Mouse (Mus musculus): Measurements from ENCODE around the gene Cd36. TPM values are rescaled to one million over a fixed set of nuclear protein-coding genes. Genes with fewer than 3 reads are reported as not detected.

Cd36 gene
- polyA plus RNA-seq, 1 experiment from 2014 or later: 11.9 TPM

DNA sequence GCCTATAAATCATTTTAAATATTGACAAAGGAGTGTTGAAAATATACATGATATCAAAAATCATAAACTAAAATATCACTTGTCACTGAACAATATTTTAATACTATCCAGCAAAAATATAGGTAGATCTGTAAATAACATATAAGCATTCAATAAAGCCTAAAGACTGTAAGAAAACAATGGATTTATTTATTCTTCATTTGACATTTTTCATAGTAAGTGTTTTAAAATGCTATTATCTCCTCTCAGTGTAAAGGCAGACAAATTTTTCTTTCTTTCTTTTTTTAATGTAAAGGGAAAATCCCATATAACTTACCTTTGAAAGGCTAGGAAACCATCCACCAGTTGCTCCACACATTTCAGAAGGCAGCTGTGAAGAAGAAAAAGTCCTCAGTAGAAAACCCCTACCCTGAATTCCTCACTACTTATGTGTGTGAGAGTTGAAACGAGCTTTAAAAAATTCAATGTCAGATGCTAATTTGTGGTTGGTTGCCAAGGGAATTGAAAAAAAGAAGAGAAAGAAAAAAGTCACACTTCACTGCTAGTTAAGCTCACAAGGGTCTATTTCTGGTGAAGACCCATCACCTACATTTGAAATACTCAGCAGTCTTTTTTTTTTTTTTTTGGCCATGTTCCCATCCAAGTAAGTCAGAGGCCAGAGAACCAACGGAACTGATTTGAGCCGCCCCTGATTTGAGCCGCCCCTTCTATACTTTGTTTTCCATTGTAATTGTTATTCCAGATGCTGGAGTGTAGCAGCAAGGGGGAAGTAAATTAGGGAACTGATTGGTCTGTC, 53.1 kb downstream of the Cd36 start:
- no peaks in the 10 kb centered on the region for H3K27me3 ChIP-seq (replicated peaks; ENCODE audit: control insufficient read depth, insufficient read depth, low read length)
- no peak overlapping the region for H3K4me3 ChIP-seq (ENCODE audit: low read depth, low read length)
- H3K4me2 ChIP-seq: no peak overlapping the region
- H3K36me3 ChIP-seq (ENCODE audit: control insufficient read depth, insufficient read depth, low read length): no peaks in the 10 kb centered on the region
- ATAC-seq (replicated peaks; ENCODE audit: low FRiP score): no peak
- no peaks in the 10 kb centered on the region for H3K9me3 ChIP-seq (ENCODE audit: control insufficient read depth, low read length)
- WGBS: 54% methylated on average over 4 of the region's 4 CpGs
- H3K9ac ChIP-seq (ENCODE audit: low read depth, low read length): no peak overlapping the region
- DNase-seq (ENCODE audit: low spot score): no peak
- H3K27ac ChIP-seq (ENCODE audit: low read depth, low read length): no peak overlapping the region
- no peaks in the 10 kb centered on the region for H3K4me1 ChIP-seq (replicated peaks; ENCODE audit: control insufficient read depth, insufficient read depth, low read length)

DNA sequence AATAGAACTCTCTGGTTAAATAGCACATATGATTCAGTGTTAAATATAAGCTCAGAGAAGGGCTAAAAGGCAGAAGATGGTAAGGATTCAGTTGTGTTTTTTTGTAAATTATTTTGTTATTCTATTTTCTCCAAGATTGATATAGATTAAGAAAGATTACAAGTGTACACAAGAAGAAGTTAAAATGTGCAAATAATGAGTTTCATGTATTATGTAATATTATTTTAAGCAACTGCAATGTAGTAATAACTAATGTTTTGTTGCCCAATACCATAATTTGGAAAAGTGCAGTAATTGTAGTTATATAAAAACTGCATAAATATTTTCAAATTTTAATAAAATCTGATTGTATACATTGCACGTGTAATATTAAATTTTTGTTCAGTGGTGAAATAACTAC, 54.8 kb downstream of the Cd36 start:
- no peaks in the 10 kb centered on the region for H3K9me3 ChIP-seq (ENCODE audit: control insufficient read depth, low read length)

DNA sequence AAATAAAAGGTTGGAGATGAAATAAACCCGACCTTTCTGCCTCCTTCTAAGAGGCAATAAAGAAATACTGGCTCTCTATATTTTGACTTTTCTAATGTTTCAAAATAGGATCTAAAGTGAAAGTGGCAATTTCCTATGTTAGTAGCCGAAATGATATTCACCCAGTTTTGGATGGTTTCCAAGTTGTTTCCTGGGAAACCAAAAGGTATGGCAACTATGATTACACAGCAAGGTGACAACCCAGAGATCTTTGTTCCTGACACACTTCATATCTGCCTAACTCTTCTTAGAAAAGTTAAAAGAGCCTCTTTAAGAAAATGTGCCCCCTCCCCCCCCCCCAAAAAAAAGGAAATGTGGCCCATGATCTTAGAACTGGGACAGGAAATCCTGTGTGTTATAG, 58.1 kb downstream of the Cd36 start:
- no peaks in the 10 kb centered on the region for H3K9me3 ChIP-seq (ENCODE audit: control insufficient read depth, low read length)
- ATAC-seq (replicated peaks; ENCODE audit: low FRiP score) (no peak), DNase-seq (ENCODE audit: low spot score) (no peak)
- no peak overlapping the region for H3K9ac ChIP-seq (ENCODE audit: low read depth, low read length)
- H3K4me1 ChIP-seq (replicated peaks; ENCODE audit: control insufficient read depth, insufficient read depth, low read length): no peaks in the 10 kb centered on the region
- no peak overlapping the region for H3K4me2 ChIP-seq
- no peaks in the 10 kb centered on the region for H3K27me3 ChIP-seq (replicated peaks; ENCODE audit: control insufficient read depth, insufficient read depth, low read length)
- no peaks in the 10 kb centered on the region for H3K36me3 ChIP-seq (ENCODE audit: control insufficient read depth, insufficient read depth, low read length)
- H3K27ac ChIP-seq (ENCODE audit: low read depth, low read length): no peak overlapping the region
- 68% methylated on average over 2 of the region's 2 CpGs for WGBS
- no peak overlapping the region for H3K4me3 ChIP-seq (ENCODE audit: low read depth, low read length)

More for the DNA sequence above, 54.8 kb downstream of the Cd36 start:
- Histone ChIP-seq H3K4me2 (no peak overlapping the region), H3K27ac (ENCODE audit: low read depth, low read length) (no peak overlapping the region), H3K4me1 (replicated peaks; ENCODE audit: control insufficient read depth, insufficient read depth, low read length) (no peaks in the 10 kb centered on the region), H3K4me3 (ENCODE audit: low read depth, low read length) (no peak overlapping the region), H3K36me3 (ENCODE audit: control insufficient read depth, insufficient read depth, low read length) (no peaks in the 10 kb centered on the region), H3K9ac (ENCODE audit: low read depth, low read length) (no peak overlapping the region), H3K27me3 (replicated peaks; ENCODE audit: control insufficient read depth, insufficient read depth, low read length) (no peaks in the 10 kb centered on the region)
- WGBS: 85% methylated on average over 1 of the region's 1 CpGs
- ATAC-seq (replicated peaks; ENCODE audit: low FRiP score) (no peak), DNase-seq (ENCODE audit: low spot score) (no peak)

DNA sequence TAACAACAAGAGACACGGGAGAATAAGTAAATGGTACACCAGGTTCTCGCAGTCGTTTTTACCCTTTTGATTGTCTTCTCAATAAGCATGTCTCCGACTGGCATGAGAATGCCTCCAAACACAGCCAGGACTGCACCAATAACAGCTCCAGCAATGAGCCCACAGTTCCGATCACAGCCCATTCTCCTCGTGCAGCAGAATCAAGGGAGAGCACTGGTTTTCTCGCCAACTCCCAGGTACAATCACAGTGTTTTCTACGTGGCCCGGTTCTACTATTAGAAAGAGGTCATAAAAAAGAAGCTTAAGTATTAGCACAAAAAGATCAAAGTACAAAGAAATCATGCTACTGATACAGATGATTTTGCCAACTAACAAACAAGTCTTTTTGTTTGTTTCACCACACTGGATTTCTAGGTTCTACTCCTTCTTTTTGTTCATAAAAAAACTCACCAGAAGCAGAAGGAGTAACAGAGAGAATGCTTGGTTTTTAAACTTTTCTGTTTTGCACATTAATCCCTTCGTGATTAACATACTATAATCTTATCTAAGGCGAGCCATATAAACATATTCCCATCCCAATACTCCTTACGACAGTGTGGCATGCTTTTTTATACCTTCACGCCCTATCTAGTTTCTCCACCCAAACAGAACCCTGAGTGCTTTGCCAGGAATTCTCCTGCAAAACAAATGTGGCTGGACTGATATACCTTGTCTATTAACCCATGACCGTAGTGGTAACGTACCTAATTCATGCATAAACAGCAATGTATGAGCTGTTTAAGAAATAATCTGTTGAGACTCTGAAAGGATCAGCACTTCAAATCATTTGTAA, 59.7 kb downstream of the Cd36 start:
- DNase-seq (ENCODE audit: low spot score) (no peak), ATAC-seq (replicated peaks; ENCODE audit: low FRiP score) (peak; percentile 76)
- Histone ChIP-seq H3K27ac (ENCODE audit: low read depth, low read length) (no peak overlapping the region), H3K36me3 (ENCODE audit: control insufficient read depth, insufficient read depth, low read length) (no peaks in the 10 kb centered on the region), H3K27me3 (replicated peaks; ENCODE audit: control insufficient read depth, insufficient read depth, low read length) (no peaks in the 10 kb centered on the region), H3K4me3 (ENCODE audit: low read depth, low read length) (no peak overlapping the region), H3K9me3 (ENCODE audit: control insufficient read depth, low read length) (no peaks in the 10 kb centered on the region), H3K4me2 (no peak overlapping the region), H3K4me1 (replicated peaks; ENCODE audit: control insufficient read depth, insufficient read depth, low read length) (no peaks in the 10 kb centered on the region), H3K9ac (ENCODE audit: low read depth, low read length) (no peak overlapping the region)
- 74% methylated on average over 15 of the region's 15 CpGs for WGBS

DNA sequence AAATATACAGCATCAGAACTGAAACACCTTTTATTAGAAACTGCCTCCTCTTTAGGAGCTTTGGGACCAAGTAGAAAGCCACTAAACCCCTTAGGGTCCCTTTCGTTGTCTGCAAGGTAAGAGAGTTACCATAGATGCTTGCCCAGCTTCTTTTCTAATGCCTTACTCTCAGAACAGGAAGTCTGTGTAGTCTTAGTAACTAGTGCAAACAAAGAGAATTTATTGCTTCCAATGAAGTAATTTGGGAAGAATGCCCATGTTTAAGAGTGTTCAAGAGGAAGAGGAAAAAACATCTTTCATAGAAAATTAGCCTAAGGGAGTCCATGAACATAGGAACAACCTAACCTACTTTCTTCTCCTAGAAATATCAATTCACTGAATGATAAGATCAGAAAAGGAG, 67.2 kb downstream of the Cd36 start:
- Histone ChIP-seq H3K27ac (ENCODE audit: low read depth, low read length) (no peak overlapping the region), H3K27me3 (replicated peaks; ENCODE audit: control insufficient read depth, insufficient read depth, low read length) (no peaks in the 10 kb centered on the region), H3K4me1 (replicated peaks; ENCODE audit: control insufficient read depth, insufficient read depth, low read length) (no peaks in the 10 kb centered on the region), H3K9ac (ENCODE audit: low read depth, low read length) (no peak overlapping the region), H3K4me2 (no peak overlapping the region), H3K36me3 (ENCODE audit: control insufficient read depth, insufficient read depth, low read length) (no peaks in the 10 kb centered on the region), H3K9me3 (ENCODE audit: control insufficient read depth, low read length) (no peaks in the 10 kb centered on the region), H3K4me3 (ENCODE audit: low read depth, low read length) (no peak overlapping the region)
- 81% methylated on average over 1 of the region's 1 CpGs for WGBS
- ATAC-seq (replicated peaks; ENCODE audit: low FRiP score) (no peak), DNase-seq (ENCODE audit: low spot score) (no peak)

DNA sequence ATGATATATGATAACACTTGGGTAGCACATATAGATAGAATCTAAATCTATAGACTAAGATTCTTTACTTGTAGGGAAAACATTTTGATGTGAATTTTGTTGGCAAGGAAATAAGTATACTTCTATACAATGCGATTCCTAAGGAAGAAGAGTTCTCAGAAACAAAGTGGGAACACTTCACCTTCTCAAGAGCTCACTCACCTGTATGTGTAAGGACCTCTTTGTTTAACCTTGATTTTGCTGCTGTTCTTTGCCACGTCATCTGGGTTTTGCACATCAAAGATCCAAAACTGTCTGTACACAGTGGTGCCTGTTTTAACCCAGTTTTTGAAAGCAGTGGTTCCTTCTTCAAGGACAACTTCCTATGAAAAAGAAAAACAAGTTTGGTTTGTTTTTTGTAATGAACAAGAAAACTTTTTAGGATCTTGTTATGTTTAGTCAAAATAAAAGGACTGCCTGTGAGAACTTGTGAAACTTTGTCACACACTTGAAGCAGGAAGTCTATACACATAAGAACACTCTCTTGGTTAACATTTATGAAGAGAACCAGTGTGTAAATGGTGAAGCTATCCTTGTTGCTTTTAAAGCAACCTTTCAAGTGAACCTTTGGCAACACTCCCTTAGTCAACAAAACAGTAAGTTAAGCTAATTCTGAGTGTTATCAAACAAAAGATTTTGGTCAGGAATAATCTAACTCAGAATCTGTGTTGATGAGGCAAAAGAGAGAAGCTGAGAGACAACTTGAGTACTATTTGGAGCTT, 68.2 kb downstream of the Cd36 start:
- Histone ChIP-seq H3K27ac (ENCODE audit: low read depth, low read length) (no peak overlapping the region), H3K4me2 (no peak overlapping the region), H3K4me1 (replicated peaks; ENCODE audit: control insufficient read depth, insufficient read depth, low read length) (no peaks in the 10 kb centered on the region), H3K9me3 (ENCODE audit: control insufficient read depth, low read length) (no peaks in the 10 kb centered on the region), H3K27me3 (replicated peaks; ENCODE audit: control insufficient read depth, insufficient read depth, low read length) (no peaks in the 10 kb centered on the region), H3K9ac (ENCODE audit: low read depth, low read length) (no peak overlapping the region), H3K4me3 (ENCODE audit: low read depth, low read length) (no peak overlapping the region), H3K36me3 (ENCODE audit: control insufficient read depth, insufficient read depth, low read length) (no peaks in the 10 kb centered on the region)
- ATAC-seq (replicated peaks; ENCODE audit: low FRiP score) (no peak), DNase-seq (ENCODE audit: low spot score) (no peak)
- WGBS: 82% methylated on average over 2 of the region's 2 CpGs

DNA sequence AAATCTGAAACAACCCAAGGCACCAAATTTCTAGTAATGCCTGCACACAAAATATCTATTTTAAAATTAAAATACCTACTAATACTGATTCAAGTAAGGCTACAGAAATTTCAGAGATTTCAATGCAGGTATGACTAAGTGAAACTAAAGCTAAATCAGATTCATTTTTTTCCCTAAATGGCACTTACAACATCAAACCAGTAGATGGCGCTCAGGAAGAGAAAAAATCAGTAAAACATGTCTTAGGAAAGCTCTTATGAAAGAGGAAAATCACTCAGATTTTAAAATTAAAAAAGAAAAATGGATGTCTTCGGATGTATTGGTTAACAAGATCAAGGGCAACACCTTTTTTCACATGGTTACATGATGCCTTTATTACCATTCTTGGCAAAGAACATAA, 72.4 kb downstream of the Cd36 start:
- H3K9me3 ChIP-seq (ENCODE audit: control insufficient read depth, low read length): no peaks in the 10 kb centered on the region
- H3K9ac ChIP-seq (ENCODE audit: low read depth, low read length): no peak overlapping the region
- no peak overlapping the region for H3K4me2 ChIP-seq
- H3K36me3 ChIP-seq (ENCODE audit: control insufficient read depth, insufficient read depth, low read length): no peaks in the 10 kb centered on the region
- WGBS: 4% methylated on average over 2 of the region's 2 CpGs
- no peak overlapping the region for H3K27ac ChIP-seq (ENCODE audit: low read depth, low read length)
- no peaks in the 10 kb centered on the region for H3K4me1 ChIP-seq (replicated peaks; ENCODE audit: control insufficient read depth, insufficient read depth, low read length)
- no peak for DNase-seq (ENCODE audit: low spot score)
- H3K4me3 ChIP-seq (ENCODE audit: low read depth, low read length): no peak overlapping the region
- ATAC-seq (replicated peaks; ENCODE audit: low FRiP score): no peak
- no peaks in the 10 kb centered on the region for H3K27me3 ChIP-seq (replicated peaks; ENCODE audit: control insufficient read depth, insufficient read depth, low read length)

DNA sequence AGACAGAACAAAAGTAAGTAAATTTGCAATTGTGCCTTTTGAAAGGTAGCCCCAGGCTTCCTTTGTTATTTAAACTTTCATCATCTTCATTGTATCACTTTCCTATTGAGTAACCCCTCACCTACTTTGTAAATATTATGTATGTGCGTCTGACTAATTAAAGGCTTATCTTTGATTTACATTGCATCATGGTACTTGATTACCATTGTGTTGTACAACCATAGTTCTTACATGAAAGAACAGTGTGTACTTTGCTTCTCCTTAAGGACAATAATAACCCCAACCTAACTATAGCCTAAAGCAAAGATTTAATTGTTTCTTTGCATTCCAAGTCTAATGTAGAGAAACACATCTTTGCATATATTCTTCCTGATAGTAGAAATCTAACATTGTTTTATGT, 78.3 kb downstream of the Cd36 start:
- Histone ChIP-seq H3K4me2 (no peak overlapping the region), H3K36me3 (ENCODE audit: control insufficient read depth, insufficient read depth, low read length) (no peaks in the 10 kb centered on the region), H3K4me1 (replicated peaks; ENCODE audit: control insufficient read depth, insufficient read depth, low read length) (no peaks in the 10 kb centered on the region), H3K9me3 (ENCODE audit: control insufficient read depth, low read length) (no peaks in the 10 kb centered on the region), H3K27ac (ENCODE audit: low read depth, low read length) (no peak overlapping the region), H3K4me3 (ENCODE audit: low read depth, low read length) (no peak overlapping the region), H3K27me3 (replicated peaks; ENCODE audit: control insufficient read depth, insufficient read depth, low read length) (no peaks in the 10 kb centered on the region), H3K9ac (ENCODE audit: low read depth, low read length) (no peak overlapping the region)
- 90% methylated on average over 1 of the region's 1 CpGs for WGBS
- DNase-seq (ENCODE audit: low spot score) (no peak), ATAC-seq (replicated peaks; ENCODE audit: low FRiP score) (no peak)
